Mouse (Mus musculus) right cerebral cortex, postnatal 10 days (tissue): Measurements from ENCODE around the gene Adgrg3.
"Not testable (repeated sequence)": the region's sequence is repeated elsewhere in the genome, so short reads cannot be mapped to it uniquely, and the experiment has no call there.

Source experiments
- DNase-seq, 2 experiments: peaks; one replicate each; pipeline ENCODE4 v3.0.0; 2021; ENCODE audit warnings: low spot score in 2 of 2

Adgrg3 gene

DNA sequence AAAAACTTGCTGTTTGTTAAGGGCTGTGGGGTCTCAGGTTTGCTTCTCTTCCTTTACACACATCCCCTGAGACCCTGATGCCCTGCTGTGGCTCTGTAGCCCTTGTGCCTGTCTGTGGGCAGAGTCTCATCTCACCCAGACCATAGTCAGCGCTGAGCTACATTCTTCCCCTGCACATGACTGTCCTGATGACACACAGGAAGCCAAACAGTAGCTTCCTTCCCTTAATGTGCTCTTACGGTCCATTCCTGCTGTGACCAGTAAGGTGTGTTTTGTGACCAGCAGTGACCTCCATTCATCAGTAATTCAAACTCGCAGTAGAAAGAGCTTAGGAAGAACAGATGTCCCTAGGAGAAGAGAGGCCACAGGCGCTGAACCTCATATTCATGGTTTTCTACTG, 6.9 kb downstream of the Adgrg3 start:
- DNase-seq = no peak

DNA sequence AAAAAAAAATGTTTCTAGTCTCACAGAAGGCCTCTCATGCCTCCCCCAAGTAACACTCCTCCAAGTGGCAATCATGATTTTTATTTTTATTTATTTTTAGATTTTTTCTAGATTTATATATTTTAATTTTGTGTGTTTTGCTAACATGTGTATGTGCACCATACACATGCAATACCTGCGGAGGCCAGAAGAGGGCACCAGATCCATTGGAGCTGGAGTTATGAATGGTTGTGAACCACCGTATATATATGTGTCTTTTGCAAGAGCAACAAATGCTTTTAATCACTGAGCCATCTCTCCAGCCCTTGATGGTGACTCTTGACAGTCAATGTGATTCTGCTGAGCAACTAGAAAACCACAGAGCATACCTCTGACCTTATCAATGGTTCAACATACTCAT, 7.9 kb downstream of the Adgrg3 start:
- peak in 1 of 2 experiments; percentile 59 for DNase-seq

DNA sequence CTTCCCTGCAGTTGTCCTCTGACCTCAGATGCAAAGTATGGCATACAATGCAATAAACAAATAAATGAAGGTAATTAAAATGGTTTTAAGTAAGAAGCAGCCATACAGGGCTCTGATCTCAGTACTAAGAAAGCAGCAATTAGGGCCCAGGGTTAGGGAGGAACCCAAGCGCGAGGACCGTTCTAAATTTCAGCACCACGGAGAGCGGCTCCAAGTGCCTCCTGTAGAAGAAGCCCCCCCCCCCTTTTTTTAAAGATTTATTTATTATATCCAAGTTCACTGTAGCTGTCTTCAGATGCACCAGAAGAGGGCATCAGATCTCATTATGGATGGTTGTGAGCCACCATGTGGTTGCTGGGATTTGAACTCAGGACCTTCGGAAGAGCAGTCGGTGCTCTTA, 10.9 kb downstream of the Adgrg3 start:
- not testable (repeated sequence) for DNase-seq

DNA sequence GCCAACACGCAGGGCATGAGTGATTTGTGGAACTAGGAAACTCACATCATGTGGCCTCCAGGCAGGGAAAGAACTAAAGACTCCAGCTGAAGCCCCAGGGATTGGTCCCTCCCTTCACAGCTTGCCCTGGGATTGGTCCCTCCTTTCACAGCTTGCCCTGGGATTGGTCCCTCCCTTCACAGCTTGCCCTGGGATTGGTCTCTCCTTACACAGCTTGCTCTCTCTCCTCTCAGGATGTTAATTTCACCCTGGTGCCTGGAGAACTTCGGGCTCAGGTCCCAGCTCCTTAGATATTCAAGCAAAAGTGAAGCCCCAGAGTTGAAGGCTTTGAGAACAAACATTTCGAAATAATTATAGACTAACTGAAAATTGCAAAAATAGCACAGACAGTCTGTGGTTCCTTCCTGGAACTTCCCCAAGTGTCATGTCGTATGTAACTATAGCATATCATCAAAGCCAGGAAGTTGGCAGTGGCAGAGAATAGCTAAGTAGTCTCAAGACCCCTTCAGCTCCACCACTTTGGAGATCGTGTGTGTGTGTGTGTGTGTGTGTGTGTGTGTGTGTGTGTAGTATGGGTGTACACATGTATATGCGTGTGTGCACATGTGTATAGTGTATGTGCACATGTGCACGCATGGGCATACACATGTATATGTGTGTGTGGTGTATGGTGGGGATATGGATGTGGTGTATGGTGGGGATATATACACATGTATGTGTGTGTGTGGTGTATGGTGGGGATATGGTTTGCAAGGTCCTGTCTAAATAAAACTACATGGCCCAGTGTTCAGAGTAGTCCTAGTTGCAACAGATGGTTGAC, 19.8 kb downstream of the Adgrg3 start:
- DNase-seq = peak; percentile 78 to 89

DNA sequence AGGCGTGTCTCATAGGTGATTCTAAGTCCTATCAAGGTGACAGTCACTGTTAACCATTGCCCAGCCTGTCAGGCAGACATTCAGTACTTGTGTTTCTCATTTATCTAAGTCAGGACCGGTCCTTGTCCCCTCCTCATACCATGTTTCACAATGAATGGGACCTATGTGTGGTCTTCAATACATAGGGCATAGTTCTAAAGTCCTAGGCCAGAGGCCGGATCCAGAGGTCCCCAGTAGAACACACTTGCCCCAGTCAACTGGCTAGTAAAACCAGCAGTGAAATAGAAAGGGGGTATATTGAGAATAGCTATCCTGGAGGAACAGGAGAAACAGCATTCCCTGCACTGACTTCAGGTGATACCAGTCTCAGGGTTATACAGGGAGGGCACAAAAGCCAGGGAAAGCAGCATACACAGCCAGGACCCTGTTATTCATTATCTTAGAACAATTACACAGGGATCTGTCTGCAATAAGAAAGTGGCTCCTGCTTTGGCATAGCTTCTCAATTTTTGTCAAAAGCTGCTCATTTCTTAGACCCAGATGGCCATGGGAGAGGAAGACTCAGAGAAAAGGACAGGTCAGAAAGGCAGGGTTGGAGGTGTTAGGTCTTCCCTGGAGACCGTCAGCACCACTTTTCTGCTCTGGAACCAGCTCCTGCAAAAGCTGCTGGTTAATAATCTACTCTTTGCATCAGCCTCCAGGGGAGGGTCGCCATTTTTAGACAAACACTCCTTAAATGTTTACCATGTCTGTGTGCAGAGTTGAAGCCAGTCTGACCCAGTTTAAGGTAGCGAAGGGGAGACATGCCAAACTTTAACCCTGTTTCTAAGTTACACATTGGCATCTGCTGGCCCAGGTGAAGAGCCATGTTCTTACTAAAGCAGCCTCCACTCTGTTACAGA, 24.6 kb downstream of the Adgrg3 start:
- no peak for DNase-seq

DNA sequence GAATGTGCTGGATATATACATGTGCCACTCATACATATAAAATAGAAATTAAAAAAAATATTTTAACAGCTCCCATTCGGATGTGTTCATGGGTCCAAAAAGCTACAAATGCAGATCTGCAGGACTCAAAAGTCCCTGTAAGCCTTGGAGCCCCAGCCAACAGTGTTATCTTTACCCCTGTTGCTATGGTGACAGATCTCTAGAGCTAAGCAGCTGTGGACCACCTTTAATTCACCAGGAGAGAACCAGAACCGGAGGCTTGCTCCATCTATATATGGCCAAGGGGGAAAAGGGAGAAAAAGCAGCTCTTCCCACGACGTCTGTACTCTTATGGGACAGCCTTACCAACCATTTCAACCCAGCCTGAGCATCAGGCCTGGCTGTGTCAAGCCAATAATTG, 27.3 kb downstream of the Adgrg3 start:
- peak; percentile 38 to 56 for DNase-seq

DNA sequence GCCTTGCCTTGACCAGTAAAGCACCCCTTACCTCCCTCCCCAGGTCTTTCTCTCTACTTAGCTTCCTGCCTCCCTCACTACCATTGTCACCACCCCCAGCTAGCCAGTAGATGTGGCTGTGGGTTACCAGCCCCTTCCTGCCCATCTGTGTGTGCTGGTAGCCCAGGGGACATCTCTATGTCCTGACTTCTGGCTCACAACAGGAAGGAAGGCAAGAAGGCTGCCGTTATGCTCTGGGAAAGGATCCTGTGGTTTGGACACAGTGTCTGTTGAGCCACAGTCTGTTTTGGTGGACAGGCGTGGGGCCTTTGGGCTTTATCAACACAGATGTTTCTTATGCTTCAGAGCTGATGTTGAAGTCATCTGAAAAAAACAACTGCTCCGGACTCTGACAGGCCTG, 29.5 kb downstream of the Adgrg3 start:
- DNase-seq = no peak

DNA sequence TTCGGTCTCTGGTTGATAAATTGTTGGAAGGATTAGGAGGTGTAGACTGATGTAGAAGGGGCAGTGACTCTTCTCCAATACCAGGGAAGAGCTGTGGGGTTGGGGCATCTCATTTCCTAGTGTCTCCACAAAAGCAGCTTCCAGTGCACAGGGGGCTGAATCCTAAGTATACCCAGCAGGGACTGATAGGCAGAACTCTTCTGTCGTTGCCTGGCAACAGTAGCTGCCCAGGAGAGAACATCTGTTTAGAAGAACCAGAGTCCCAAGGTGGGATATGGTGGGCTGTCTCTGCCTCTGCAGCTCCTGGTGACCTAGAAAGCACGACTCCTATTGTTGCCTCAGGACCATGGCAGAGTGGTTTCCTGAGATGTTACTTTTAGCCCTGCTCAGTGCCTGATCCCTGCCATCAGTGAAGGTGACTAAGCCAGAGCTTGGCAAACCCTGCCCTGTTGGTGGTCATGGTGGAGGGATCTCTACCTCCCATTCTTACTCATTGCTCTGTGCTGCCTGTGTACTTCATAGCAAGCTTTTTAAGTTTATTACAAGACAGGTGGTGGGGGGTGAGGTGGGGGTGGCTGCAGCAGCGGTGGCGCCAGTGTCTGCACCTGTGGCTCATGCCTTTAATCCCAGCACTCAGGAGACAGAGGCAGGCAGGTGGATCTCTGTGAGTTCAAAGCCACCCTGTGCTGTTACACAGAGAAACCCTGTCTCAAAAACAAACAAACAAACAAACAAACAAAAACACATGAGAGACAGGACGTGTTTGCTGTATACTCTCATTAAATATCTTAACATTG, 30.6 kb downstream of the Adgrg3 start:
- no peak for DNase-seq

DNA sequence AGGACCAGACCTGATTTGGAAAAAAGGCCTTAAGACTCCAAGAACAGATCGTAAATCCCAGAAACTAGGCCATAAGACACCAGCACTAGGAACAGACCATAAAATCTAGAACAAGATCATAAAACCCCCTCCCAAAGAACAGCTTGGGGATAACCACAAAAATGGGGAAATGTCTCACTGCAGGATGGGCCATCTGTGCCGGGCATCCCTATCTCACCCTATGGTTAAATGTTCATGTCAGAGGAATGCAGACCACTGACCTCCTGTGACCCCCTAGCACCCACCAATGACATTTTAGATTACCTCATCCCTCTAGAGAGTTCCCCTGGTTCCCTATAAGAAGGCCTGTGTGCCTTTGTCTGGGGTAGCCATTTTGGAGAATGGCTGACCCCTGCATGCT, 32.1 kb downstream of the Adgrg3 start:
- DNase-seq = no peak

DNA sequence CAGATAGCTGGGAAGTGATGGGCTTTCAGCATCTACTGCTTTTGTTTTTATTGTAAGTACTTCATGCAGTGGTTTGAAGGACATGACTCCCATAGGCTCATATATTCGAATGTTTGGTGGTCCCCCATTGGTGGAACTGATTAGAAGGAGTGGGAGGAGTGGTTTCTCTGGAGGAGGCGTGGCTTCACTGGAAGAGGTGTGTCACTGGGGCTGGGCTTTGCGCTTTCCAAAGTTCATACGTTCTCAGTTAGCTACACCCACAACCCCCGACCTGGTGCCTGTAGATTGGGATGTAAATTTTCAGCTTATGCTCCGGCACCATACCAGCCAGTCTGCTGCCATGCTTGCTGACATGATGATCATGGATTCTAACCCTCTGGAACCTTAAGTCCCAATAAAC, 36.9 kb downstream of the Adgrg3 start:
- DNase-seq = no peak

DNA sequence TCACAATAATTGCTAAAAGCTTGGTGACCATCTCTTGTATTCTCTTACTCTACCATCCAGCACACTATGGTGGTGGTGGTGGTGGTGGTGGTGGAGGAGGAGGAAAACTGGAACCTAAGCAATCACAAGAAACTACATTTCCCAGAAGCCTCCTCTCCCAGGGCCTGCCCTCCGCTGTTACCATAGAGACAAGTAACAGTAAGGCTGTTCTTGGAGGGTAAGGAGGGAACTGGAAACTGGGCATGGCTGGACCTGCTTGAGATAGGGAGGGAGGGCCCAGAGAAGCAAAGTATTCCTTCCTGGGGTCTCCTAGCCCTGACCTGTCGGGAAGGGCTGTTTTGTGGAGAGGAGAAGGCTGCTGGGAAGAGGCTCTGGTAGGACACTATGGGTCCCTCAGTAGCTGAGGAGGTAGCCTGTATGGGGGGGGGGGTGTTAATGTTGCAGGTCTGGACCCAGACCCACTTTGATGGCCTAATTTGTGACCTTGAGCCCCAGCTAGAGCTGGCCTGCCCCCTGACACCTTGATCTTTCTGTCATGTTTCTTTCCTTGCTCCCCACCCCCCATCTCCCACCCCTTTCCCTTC, 37.5 kb downstream of the Adgrg3 start, which contains the start of gene Drc7:
Gene Drc7, plus strand, starts transcription at position 177 of the 584 bp plus-strand sequence.
- peak; percentile 58 to 60 for DNase-seq

DNA sequence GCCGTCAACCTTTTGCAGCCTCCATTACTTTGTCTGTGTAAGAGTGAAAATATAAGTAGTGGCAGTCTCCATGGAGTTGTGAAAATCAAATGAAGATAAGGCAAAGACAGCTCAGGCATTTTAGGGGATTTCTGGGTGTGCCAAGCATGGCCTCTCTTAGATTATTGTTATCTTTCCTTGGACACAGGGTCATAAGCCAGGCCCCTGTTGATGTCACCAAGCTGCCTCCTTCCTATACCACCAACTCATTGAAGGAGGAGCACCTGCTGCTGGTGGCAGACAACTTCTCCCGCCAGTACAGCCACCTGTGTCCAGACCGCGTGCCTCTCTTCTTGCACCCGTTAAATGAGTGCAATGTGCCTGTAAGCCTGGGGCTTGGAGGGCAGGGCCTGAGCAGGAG, 38.9 kb downstream of the Adgrg3 start:
- DNase-seq = no peak

DNA sequence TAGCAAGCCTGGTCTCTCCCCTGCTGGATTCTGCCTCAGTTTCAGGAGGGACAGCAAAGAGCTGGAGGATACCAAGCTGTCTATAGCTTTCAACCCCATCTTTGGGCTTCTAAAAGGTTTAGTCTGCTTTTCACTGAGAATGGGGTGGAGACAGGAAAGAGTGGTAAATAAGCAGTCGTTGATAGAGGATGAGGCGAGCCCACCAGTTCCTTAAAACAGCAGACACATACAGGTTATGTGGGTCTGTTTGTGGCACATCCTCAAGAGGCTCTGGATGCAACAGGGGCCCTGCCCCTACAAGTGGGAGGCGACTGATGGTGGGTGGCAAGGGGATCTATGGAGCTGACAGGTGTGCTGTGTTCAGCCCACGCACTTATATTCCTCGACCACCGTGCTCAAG, 41.2 kb downstream of the Adgrg3 start:
- DNase-seq = no peak

DNA sequence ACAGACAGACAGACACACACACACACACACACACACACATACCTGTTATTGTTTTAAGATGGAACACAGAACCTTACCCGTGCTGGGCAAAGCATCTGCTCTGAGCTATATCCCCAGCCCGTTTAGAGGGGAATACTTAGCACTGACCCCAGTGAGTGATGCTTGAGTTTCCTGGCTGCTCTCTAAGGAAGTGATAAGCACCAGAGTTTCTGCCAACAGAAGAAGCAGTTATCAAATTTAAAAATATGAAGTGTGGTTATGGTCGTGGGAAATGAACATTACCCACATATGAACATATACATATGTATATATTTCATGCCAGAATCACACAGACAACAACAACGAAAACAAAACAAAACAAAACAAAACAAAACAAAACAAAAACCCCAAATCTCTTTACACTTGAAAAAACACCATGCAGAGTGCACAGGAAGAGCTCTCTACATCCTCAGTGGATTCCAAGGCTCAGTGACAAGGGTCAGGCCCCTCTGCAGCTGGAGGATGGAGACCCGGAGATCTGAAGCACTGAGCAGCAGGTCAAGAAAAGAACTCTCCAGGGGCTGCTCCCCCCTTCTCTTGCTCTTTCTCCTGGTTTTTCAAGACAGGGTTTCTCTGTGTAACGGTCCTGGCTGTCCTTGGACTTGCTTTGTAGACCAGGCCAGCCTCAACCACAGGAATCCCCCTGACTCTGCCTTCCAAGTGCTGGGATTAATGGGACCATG, 42.5 kb downstream of the Adgrg3 start:
- DNase-seq = no peak

DNA sequence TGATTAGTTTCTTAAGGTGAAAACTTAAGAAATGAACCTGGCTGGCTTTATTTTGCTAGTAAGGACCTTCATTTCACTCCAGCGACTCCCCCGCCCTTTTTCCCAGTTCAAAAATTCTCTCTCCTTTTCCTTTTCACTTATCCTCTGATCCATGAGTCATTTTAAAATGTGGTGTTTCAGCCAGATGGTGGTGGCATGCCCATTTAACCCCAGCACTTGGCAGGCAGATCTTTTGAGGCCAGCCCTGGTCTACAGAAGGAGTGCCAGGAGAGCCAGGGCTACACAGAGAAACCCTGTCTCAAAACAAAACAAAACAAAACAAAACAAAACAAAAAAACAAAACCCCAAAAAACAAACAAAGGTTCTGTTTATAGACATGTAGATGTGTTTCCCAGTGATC, 47.0 kb downstream of the Adgrg3 start:
- DNase-seq = no peak

DNA sequence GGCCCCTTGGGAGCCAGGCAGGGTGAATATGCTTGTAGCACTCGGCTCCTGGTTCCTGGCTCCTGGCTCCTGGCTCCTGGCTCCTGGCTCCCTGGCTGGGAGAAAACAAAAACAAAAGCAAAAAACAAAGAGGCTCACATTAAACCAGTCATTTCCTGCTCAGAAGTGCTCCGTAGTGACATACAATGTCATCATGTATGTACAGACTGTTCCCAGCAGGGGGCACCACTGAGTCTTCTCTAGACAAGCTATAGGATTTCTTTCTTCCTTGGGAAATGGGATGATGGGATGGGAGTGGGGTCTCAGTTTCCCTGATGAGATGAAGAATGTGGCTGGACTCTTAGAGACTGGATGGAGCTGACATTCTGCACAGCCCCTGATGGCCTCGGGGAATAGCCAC, 50.1 kb downstream of the Adgrg3 start:
- DNase-seq = no peak

DNA sequence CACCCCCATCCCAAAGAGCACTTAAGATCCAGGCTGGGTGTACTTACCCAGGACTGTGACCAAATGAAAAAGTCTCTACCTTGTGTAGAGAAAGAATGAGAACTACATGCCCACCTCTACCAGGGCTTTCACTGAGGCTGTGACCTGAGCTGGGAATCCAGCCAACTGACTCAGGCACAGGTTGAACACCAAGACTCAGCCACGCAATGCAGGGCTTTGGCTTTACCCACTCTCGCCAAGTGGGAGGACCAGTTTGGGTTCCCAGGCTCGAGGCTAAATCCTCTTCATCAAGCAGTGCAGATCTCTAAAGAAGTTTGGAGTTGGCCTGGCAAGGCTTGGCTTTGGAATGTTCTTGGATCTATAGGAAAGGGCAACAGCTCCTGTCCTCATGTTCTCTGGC, 58.0 kb downstream of the Adgrg3 start:
- DNase-seq = no peak

DNA sequence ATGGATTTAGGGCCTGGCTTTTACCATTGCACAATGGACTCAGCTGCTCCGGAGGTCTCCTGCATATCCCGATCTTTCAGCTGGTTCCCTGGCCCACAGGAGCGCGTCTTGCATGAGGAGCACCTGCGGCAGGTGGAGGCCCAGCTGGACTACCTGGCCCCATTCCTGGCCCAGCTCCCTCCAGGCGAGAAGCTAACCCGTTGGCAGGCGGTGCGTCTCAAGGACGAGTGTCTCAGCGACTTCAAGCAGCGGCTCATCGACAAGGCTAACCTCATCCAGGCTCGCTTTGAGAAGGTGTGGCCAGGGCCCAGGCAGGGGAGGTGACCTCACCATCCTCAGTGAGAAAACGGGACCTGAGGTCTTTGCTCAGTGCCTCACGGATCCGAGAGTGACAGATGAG, 58.7 kb downstream of the Adgrg3 start:
- no peak for DNase-seq

DNA sequence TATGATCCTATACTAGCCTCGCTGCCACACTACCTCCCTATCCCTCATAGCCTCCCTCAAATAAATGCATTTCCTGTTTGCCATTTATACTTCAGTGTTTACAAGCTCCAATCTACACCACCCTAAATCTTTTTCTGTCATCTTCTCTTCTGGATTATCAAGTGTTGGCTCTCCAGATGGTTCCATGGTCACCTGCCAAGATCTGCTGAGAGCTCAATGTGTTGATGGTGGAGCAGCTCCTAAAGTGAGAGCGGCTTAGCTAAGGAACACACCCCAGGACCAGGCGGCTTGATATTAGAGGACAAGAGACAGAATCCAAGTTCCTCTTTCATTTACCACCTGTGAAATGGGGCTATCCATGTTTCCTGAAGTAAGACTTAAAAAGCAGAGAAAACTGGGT, 60.6 kb downstream of the Adgrg3 start:
- no peak for DNase-seq

DNA sequence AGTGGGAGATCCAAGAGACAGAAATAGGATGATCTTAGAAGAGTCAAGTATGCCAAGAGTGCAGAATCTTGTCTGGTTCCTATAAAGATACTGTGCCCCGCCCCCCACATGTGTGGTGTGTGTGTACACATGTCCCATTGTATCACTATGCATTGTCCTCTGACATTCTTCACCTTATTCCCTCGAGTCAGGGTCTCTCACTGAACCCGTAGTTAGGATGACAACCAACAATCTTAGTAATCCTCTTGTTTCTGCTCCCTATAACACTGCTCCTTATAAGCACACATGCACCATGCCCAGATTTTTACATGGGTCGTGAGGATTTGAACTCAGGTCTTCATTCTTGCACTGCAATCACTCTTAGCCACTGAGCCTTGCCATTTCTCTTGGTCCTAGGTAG, 61.8 kb downstream of the Adgrg3 start:
- DNase-seq = no peak
